Mouse (Mus musculus) ES-Bruce4 (cell line): Measurements from ENCODE around the gene Mad1l1.

Source experiments
- CTCF ChIP-seq: IDR thresholded peaks from one replicate; pipeline ENCODE4 v1.8.1; 2011; ENCODE audit warnings: low read depth, low read length
- POLR2A ChIP-seq: IDR thresholded peaks from one replicate; pipeline ENCODE4 v1.8.1; 2011; ENCODE audit warnings: low read length; ENCODE audit not compliant: insufficient read depth

DNA sequence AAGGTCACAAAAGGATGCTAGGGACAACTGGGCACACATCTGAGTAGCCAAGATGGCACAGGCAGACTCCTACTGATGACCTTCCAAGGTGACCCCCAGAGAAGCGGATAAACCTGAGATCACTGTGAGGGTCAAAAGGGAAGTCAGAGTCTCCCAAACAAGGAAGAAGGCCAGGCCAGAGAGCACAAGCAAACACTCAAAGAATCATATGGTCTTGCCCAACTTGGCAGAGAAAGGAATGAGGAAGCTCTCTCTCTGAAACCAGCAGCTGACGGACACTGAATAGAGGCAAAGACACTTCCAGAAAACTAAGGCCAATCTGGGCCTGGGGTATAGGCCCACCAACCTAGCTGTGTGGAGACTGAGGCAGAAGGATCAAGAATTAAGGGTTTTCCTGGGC is 213.4 kb downstream of the Mad1l1 start:
- TF ChIP-seq CTCF = no peak
- no peak for TF ChIP-seq POLR2A
